Mouse (Mus musculus): ENCODE measurements at regions not wholly inside any gene's neighbourhood (a gene's known extent, or its start where the extent isn't known, plus 50 kb on each side); places are given as distances from the start of the nearest gene placed in this dataset.

DNA sequence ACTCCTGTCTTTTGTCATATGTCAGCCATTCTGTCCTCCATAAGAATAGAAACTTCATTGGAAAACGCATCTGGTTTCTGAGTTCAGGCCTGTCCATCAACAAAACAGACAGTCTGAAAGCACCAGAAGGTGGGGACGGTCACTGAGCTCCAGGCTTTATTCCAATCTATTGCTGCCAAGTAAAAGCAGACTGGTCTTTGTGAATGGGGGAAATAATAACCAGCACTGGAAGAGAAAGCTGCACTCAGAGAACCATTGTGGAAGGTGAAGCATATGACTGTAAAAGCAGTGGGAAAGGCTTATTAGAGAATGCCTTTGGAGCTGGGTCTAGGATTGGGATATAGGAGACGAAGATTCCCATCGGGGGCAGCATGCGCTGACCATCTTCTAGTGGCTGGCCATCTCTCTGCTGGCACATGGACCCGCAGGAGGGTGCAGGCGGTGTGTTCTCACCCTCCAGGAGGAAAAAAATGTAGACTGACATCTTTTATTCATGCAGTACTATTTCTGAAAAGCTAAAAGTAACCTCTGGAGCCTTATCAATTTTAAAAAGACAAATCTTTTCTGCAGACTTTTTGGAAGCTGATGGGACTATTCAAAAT lies 1638.0 kb downstream of the Car8 start:
- no peak for TF ChIP-seq GATA4 (IDR thresholded peaks at IDR 0.05; ENCODE audit: insufficient replicate concordance, low read length)

- TF ChIP-seq GATA4 (IDR thresholded peaks at IDR 0.05; ENCODE audit: insufficient replicate concordance, low read length) = no peak
Observed at GRCm38 (mm10) chr4:6596321-6596720, 1642.5 kb downstream of the Car8 start.

- TF ChIP-seq GATA4 (IDR thresholded peaks at IDR 0.05; ENCODE audit: insufficient replicate concordance, low read length) = no peak
Observed at GRCm38 (mm10) chr4:6561604-6562357, 1677.1 kb downstream of the Car8 start.

DNA sequence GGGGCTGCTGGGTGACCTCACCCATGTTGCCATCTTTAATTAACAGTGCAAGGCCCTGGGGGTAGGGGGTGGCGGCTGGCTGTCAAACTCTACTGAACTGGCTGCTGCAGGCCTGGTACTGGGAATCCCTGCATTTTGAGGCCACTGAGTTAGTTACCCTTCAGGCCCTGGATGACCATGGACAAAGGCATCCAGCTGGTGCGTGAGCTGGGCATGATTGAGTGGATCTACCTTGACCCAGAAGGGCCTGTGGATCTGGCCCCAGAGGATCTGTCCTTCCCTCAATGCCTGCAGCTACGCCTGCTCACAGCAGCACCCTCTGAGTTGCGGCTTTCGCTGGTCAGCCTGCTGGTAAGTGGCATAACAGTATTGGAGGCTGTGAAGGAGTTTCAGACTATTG lies 1699.2 kb downstream of the Car8 start:
- TF ChIP-seq GATA4 (IDR thresholded peaks at IDR 0.05; ENCODE audit: insufficient replicate concordance, low read length) = no peak

- no peak for TF ChIP-seq GATA4 (IDR thresholded peaks at IDR 0.05; ENCODE audit: insufficient replicate concordance, low read length)
Observed at GRCm38 (mm10) chr4:6532441-6532840, 1706.4 kb downstream of the Car8 start.

- peak; percentile 47; the same call in 1 of the 2 replicates for TF ChIP-seq GATA4 (IDR thresholded peaks at IDR 0.05; ENCODE audit: insufficient replicate concordance, low read length)
Observed at GRCm38 (mm10) chr4:6517626-6518025, 1721.2 kb downstream of the Car8 start.

- TF ChIP-seq GATA4 (IDR thresholded peaks at IDR 0.05; ENCODE audit: insufficient replicate concordance, low read length) = no peak
Observed at GRCm38 (mm10) chr4:6514823-6515222, 1721.7 kb upstream of the Impad1 start.

- no peak for TF ChIP-seq GATA4 (IDR thresholded peaks at IDR 0.05; ENCODE audit: insufficient replicate concordance, low read length)
Observed at GRCm38 (mm10) chr4:6513635-6514034, 1720.5 kb upstream of the Impad1 start.

GRCm38 (mm10) chr4:6512749-6513364 lies 1719.7 kb upstream of the Impad1 start:
- no peak for TF ChIP-seq GATA4 (IDR thresholded peaks at IDR 0.05; ENCODE audit: insufficient replicate concordance, low read length)

GRCm38 (mm10) chr4:6508091-6508490 lies 1714.9 kb upstream of the Impad1 start:
- no peak for TF ChIP-seq GATA4 (IDR thresholded peaks at IDR 0.05; ENCODE audit: insufficient replicate concordance, low read length)
